Mouse (Mus musculus): ENCODE data around the gene Olfr822. TPM values are rescaled to one million over a fixed set of nuclear protein-coding genes. Genes with fewer than 3 reads are reported as not detected.

The Olfr822 gene
- polyA plus RNA-seq, 2 experiments, result not detected

Other genes starting within 250 kb of the Olfr822 start
- not detected in 2 replicates for gene Olfr812, start 225.1 kb upstream of the Olfr822 start, polyA plus RNA-seq (2012; rRNA removed)
- not detected in 2 replicates for gene Olfr812, start 225.1 kb upstream of the Olfr822 start, polyA plus RNA-seq (2014; fragmentation: Nextera tagmentation; extraction: Ambion mirVana)
- gene Olfr813, start 215.8 kb upstream of the Olfr822 start, polyA plus RNA-seq (2012; rRNA removed), result not detected in 2 replicates
- not detected in 2 replicates for gene Olfr813, start 215.8 kb upstream of the Olfr822 start, polyA plus RNA-seq (2014; fragmentation: Nextera tagmentation; extraction: Ambion mirVana)
- not detected in 2 replicates for gene Olfr814, start 191.4 kb upstream of the Olfr822 start, polyA plus RNA-seq (2012; rRNA removed)
- gene Olfr814, start 191.4 kb upstream of the Olfr822 start, polyA plus RNA-seq (2014; fragmentation: Nextera tagmentation; extraction: Ambion mirVana), result not detected in 2 replicates
- gene Olfr815, start 165.3 kb upstream of the Olfr822 start, polyA plus RNA-seq (2012; rRNA removed), result not detected in 2 replicates
- gene Olfr815, start 165.3 kb upstream of the Olfr822 start, polyA plus RNA-seq (2014; fragmentation: Nextera tagmentation; extraction: Ambion mirVana), result not detected in 2 replicates
- gene Olfr816, start 155.6 kb upstream of the Olfr822 start, polyA plus RNA-seq (2012; rRNA removed), result not detected in 2 replicates
- not detected in 2 replicates for gene Olfr816, start 155.6 kb upstream of the Olfr822 start, polyA plus RNA-seq (2014; fragmentation: Nextera tagmentation; extraction: Ambion mirVana)
- not detected in 2 replicates for gene Olfr818, start 122.1 kb upstream of the Olfr822 start, polyA plus RNA-seq (2012; rRNA removed)
- gene Olfr818, start 122.1 kb upstream of the Olfr822 start, polyA plus RNA-seq (2014; fragmentation: Nextera tagmentation; extraction: Ambion mirVana), result not detected in 2 replicates
- gene Olfr819, start 103.9 kb upstream of the Olfr822 start, polyA plus RNA-seq (2012; rRNA removed), result not detected in 2 replicates
- not detected in 2 replicates for gene Olfr819, start 103.9 kb upstream of the Olfr822 start, polyA plus RNA-seq (2014; fragmentation: Nextera tagmentation; extraction: Ambion mirVana)
- gene Olfr247, start 95.1 kb upstream of the Olfr822 start, polyA plus RNA-seq (2012; rRNA removed), result not detected in 2 replicates
- not detected in 2 replicates for gene Olfr247, start 95.1 kb upstream of the Olfr822 start, polyA plus RNA-seq (2014; fragmentation: Nextera tagmentation; extraction: Ambion mirVana)
- not detected in 2 replicates for gene Gm10310, start 86.1 kb upstream of the Olfr822 start, polyA plus RNA-seq (2012; rRNA removed)
- not detected in 2 replicates for gene Gm10310, start 86.1 kb upstream of the Olfr822 start, polyA plus RNA-seq (2014; fragmentation: Nextera tagmentation; extraction: Ambion mirVana)
- not detected in 2 replicates for gene Olfr820, start 58.6 kb upstream of the Olfr822 start, polyA plus RNA-seq (2012; rRNA removed)
- gene Olfr820, start 58.6 kb upstream of the Olfr822 start, polyA plus RNA-seq (2014; fragmentation: Nextera tagmentation; extraction: Ambion mirVana), result not detected in 2 replicates
- gene Olfr821, start 40.9 kb upstream of the Olfr822 start, polyA plus RNA-seq (2012; rRNA removed), result not detected in 2 replicates
- gene Olfr821, start 40.9 kb upstream of the Olfr822 start, polyA plus RNA-seq (2014; fragmentation: Nextera tagmentation; extraction: Ambion mirVana), result not detected in 2 replicates
- not detected in 2 replicates for gene Olfr823, start 44.2 kb downstream of the Olfr822 start, polyA plus RNA-seq (2012; rRNA removed)
- not detected in 2 replicates for gene Olfr823, start 44.2 kb downstream of the Olfr822 start, polyA plus RNA-seq (2014; fragmentation: Nextera tagmentation; extraction: Ambion mirVana)
- not detected in 2 replicates for gene Olfr824, start 58.8 kb downstream of the Olfr822 start, polyA plus RNA-seq (2012; rRNA removed)
- not detected in 2 replicates for gene Olfr824, start 58.8 kb downstream of the Olfr822 start, polyA plus RNA-seq (2014; fragmentation: Nextera tagmentation; extraction: Ambion mirVana)
- gene Olfr825, start 95.6 kb downstream of the Olfr822 start, polyA plus RNA-seq (2012; rRNA removed), result not detected in 2 replicates
- not detected in 2 replicates for gene Olfr825, start 95.6 kb downstream of the Olfr822 start, polyA plus RNA-seq (2014; fragmentation: Nextera tagmentation; extraction: Ambion mirVana)
- gene Olfr826, start 113.0 kb downstream of the Olfr822 start, polyA plus RNA-seq (2012; rRNA removed), result not detected in 2 replicates
- gene Olfr826, start 113.0 kb downstream of the Olfr822 start, polyA plus RNA-seq (2014; fragmentation: Nextera tagmentation; extraction: Ambion mirVana), result not detected in 2 replicates
- not detected in 2 replicates for gene Olfr827, start 143.2 kb downstream of the Olfr822 start, polyA plus RNA-seq (2012; rRNA removed)
- not detected in 2 replicates for gene Olfr827, start 143.2 kb downstream of the Olfr822 start, polyA plus RNA-seq (2014; fragmentation: Nextera tagmentation; extraction: Ambion mirVana)
- gene Neurod4, start 209.0 kb downstream of the Olfr822 start, polyA plus RNA-seq (2012; rRNA removed), result not detected in 2 replicates
- gene Neurod4, start 209.0 kb downstream of the Olfr822 start, polyA plus RNA-seq (2014; fragmentation: Nextera tagmentation; extraction: Ambion mirVana), result not detected in 2 replicates

Data from liver, embryonic 14.5 days (tissue).